Mouse (Mus musculus) cerebellum, adult 8-10 months (tissue): ENCODE measurements around the gene Gnai3.

Experiments
- DNase-seq: peaks from one replicate; pipeline ENCODE4 v3.0.0; 2022

Gene Gnai3

DNA sequence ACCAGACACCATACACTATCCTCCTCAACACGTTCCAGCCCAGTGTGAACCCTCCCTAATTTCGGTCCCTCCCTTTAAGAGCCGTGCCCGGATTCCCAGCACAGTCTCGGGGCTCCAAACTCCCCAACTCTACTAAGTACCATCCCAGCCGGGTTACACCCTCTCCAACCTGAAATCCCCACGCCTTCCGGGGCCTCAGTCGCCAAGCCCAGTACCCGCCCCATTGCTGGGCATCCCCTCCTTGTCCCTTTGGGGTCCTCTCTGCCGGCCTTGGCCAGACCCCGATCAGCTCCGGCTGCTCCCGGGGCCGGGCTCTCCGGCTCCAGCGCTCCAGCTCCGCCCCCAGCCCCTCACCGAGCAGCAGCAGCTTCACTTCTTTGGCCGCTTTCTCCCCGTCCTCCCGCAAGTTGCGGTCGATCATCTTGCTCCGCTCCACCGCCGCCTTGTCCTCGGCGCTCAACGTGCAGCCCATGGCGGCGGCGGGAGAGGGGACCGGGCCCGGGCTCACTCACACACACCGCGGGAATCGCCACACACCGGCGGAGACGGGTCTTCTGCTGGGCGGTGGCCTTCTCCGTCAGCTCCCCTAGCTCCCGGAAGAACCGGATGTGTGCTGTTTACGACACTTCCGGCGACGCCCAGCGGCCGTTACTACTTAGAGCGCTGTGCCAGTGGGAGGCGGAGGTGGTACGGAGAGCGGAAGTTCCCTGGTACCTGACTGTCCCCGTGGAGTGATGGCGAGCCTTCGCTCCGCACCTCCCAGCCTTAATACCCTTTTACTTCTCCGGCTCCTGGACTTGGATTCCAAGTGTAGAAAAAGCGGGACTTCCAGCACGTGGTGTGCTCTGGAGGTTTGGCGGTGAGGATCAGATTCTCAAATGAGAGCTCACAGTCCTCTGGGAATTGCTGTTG lies at the start of gene Gnai3:
Gnai3 (minus strand) TSS at position 613 of the 912 bp plus-strand sequence.
- peak; percentile 83 for DNase-seq

DNA sequence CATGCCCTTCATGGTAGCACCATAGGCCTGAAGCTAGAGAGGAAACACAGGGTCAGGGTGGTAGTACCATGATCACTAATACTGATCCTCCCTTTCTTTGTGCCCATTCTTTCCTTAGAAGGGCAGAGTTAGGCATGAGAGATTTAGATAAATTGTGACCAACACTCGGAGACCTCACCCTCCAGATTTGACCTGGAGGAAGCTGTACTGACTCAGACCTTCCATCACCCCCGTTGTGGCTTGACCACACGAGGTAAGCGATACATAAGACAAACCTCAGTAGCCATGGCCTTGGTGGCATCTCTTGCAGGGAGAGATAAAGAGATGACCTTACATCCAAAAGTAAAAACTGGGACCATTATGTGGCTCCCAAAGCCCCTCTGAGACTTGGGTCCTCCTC lies 49.3 kb upstream of the Gnai3 start:
- DNase-seq: no peak

DNA sequence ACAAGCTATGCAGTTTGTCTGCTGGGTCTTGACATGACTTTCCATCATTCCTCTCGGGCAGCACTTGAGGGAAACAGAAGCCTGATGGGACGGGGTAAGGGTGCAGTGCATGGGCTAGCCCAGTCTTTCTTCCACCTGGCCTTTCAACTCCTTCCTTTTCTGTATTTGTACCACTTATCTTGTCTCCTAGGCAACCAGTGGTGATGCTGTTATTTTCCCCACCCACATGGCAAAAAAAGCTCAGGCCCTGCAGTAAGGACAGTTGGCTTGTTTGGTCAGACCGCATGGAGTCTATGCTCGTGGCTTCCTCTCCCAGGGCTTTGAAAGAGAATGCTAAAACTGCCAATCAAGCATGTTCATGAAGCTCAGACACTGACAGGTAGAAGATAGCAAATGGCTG lies 47.7 kb upstream of the Gnai3 start:
- DNase-seq: no peak

DNA sequence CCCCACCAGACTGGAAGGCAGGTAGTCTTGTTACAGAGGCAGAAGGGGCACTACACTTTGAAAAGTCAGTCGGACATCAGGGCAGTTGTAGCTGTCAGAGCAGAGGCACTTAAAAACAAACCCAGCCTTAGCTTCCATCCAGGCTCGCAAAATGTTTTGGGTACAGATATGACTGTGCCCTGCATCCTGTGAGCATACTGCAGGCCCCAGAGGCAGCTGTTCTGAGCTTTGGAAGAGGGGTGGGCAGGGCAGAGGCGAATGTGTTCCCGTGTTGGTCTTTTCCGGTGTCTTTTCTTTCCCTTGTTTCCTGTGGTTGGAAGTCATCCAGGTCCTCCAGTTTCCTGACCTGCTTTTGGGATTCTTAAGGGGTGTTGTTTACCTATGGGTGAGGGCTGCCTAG lies 44.0 kb upstream of the Gnai3 start:
- DNase-seq: no peak

DNA sequence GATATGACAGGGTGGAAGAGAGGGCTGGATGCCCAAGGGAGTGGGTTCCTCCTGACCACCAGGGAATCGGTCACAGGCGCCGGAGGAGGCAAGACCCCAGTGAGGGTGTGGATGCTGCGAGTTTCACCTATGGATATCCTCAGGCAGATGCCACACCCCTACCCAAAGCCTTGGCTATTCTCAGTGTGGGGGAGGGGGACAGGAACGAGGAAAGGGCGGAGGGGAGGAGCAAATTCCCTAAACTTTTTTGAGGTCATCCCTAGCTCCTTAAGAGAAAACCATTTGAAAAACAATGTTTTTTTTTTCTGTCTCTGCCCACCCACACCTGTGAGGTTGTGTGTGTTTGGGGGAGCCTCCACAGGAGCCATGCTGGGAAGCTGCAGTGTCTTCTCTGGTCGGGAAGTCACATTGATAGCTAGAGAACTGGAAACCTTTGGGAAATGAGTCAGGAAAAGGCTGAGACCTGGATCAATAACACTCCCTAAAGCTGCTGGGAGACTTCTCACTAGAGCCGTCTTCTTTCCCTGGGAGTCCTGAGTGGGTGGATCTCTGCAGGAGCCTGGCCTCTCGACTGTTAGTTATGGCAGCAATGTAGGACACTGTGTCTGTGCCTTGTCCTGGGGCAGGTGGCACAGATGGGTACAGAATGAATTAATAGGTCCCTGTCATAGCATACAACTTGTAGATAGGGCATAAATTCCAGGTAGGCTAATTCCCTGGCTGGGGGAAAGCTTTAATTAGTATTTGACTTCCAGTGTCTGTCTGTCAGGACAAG lies 43.0 kb upstream of the Gnai3 start:
- DNase-seq: peak; percentile 22

DNA sequence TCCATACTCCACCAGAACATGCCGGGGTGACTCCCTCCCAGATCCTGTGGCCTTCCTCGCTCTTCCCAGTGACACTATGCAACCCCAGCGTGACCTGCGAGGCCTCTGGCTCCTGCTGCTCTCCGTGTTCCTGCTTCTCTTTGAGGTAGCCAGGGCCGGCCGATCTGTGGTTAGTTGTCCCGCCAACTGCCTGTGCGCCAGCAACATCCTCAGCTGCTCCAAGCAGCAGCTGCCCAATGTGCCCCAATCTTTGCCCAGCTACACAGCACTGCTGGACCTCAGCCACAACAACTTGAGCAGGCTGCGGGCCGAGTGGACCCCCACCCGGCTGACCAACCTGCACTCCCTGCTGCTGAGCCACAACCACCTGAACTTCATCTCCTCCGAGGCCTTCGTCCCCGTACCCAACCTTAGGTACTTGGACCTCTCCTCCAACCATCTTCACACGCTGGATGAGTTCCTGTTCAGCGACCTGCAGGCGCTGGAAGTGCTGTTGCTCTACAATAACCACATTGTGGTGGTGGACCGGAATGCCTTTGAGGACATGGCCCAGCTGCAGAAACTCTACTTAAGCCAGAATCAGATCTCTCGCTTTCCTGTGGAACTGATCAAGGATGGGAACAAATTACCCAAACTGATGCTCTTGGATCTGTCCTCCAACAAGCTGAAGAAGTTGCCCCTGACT lies 41.3 kb upstream of the Gnai3 start:
- no peak for DNase-seq

DNA sequence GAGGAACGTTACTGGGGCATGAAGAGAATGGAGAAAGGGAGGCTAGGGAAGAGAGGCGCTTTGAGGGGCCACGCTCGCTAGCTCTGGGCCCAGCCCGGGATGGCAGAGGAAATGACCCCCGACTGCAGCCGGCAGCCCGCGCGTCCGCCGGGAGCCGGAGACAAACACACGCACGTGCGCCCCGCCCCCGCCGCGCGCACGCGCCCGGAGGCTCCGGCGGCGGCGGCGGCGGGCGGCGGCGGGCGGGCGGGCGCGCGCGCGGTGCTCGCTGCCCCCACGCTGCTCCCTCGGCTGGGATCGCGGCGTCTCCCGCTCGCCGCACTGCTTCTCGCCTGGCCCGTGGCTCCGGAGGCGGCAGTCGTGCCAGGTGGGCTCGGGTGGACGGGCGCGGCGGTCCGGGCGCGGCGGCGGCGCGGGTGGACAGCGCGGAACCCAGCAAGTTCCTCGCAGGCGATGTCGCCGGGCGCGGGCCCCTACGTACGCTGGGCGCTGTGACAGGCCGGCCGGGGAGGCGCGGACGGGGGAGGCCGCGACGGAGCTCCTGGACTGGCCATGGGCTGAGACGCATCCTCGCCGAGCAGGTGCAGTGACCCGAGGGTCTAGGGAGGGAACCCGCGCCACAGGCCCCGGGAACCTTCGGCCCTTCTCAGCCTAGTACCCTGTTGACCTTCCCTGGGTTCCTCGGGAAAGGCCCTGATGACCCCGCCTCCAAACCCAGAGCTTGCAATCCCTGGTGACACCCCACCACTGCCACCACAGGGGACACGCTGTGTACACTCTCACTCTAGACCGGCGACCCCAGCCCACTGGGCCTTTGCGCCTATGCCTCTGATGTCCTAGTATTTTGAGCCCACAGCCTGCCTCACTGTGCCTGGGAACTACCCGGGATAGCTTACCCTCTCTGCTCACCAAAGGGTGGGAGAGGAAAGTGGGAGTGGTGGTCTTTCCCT lies 40.4 kb upstream of the Gnai3 start, which contains the start of gene Amigo1:
Amigo1 (plus strand) TSS at position 238 of the 950 bp plus-strand sequence.
- DNase-seq: peak; percentile 66

DNA sequence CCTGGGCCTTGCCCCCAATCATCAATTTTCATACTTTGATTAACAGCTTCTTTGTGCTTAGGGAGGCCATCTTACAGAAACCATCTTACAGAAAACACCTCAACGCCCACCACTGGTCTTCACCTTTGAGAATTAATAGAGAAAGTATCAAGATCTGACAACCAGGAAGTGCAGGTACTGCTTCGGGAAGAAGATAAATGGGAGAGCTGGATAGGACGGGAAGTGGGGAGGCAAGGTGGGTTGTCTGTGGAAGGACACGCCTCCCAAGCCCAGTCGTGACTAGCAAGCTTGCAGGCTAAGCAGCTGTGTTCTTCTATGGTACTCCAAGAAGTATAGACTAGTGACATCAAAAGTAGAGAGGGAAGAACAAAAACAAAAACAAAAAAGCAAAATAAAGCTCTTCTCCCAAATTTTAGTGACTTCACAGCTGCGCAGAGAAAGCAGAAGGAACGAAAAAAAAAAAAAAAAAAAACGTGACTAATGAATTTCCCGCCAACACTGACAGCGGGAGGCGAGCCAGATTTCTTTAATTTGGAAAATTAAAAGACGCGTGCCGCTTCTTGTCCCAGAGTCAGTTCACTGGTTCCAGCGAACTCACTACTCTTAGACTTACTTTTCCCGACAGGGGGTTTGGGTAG lies 39.6 kb upstream of the Gnai3 start:
- DNase-seq: no peak

DNA sequence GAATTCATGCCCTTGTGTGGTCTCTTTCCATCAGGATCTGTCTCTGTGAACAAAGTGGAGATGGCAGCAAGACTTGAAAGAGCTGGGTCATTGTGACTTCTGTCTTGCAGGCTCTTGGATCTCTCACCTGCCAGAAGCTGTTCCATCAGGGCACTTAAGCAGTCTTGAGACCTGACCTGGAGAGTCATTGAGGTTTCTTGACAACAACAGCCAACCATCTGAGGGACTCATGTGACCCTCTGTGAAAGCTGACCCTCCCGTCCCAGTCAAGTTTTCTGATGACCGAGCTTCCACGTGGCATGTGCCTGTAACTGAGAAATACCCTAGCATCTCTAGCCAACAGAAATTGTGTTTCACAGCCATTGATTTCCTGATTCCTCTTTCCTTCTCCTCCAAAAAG lies 38.8 kb upstream of the Gnai3 start:
- DNase-seq: no peak

DNA sequence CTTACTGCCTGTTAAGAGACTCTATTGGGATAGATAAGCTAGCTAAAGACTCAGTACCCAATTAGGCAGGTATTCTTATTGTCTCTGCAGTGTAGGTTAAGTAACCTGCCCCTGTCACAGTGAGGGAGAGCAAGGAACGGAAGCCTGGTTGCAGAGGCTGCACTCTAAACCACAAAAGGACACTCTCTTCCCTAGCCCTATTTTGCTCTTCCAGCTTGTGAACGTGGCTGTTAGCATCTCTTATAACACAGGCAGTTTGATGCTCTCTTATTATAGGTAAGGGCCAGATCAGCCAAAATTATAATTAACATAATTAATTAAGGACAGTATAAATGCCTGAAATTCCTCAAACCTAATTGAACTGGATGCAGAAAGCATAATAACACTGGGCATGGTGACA lies 34.6 kb upstream of the Gnai3 start:
- no peak for DNase-seq

DNA sequence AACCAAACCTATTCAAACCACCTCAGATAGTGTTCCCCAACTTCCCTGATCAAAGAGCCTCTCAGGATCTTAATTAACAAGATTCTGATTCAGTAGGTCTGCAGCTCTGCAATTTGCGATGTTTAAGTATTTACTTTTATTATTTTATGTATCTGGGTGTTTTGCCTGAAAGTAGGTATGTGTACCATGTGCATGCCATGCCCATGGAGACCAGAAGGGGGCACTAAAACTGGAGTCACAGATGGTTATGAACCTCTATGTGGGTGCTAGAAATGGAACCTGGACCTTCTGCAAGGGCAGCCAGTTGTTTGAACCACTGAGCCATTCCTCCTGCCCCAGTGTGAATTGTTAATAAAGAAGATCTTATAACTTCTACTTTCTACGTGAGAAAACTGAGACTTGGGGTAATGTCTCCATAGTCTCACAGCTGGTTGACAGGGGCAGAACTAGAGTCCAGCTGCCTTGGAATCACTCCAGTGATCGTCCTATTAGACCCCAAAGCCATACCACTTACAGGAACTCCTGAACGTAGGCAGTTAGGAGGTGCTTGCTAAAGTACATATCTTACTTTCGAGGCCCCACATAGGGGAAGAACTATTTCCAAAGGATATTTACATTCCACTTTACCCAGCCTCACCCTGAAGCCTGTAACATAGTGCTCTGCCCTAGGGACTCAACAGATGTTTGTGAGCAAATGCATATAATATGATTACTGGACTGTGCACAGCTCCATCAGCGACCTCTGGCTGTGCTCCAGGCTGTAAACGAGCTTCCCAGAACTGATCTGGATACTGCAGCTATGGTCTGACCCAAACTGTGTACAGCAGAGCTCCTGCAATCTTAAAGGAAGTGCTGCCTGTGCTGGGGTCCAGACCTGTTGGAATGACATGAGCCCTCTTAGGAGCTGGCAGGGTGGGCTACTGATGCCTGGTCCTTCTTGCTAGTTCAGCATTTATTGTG lies 33.1 kb upstream of the Gnai3 start:
- no peak for DNase-seq

DNA sequence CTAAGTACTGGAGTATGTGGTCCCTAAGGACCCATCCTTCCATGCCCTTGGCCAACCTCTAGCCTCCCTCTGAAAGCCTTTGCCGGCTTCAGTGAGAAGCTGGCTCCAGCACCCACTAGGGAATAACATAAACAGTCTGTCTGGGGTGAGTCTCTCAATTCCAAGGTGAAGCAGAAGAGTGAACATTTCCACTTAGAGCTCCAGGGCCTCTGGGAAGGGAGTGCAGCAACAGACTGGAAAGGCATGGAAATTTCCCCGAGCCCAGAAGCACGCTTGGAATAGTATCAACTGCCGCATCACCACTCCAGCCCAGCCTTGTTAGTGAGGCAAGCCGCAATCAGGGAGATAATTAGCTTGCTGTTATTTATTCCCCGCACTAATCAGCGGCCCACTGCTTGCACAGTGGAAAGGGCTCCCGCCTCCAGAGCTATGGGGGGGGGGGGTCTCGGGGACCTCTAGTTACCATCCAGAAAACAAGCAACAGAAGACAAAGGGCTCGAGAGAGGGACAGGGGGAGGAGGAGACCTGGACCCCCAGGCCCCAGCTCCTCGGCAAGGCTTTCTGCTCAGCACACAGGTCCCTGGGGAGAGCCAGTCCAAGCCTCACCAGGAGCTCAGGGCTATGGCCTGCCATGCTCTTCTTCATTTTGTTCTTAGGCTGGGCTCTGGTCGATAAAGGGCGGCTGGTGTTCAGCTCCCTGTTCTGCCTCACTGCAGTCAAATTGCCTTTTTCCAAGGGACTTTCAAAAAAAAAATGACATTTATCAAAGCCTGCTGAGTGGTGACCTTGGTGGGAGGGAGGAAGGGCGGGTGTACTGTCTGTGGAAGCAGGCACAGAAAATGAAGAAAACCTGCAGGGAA lies 29.0 kb upstream of the Gnai3 start:
- DNase-seq: no peak

DNA sequence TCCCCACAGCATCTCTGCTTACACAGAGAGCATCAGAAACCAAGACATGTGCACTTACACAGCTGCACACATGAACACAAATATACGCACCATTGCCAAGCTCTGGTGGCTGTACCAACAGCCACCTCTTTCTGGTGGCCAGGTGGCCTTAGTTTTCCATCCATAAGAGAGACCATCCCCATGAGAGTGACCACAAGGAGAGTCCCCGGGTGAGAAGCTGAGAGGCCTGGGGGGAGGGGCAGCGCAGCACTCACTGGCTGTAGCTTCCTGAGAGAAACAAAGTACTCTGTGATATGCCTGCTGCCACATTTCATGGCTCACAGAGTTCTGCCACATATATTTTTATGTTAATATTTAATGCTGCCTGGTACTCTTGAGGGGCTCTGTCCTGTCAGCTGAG lies 23.3 kb upstream of the Gnai3 start:
- DNase-seq: no peak

DNA sequence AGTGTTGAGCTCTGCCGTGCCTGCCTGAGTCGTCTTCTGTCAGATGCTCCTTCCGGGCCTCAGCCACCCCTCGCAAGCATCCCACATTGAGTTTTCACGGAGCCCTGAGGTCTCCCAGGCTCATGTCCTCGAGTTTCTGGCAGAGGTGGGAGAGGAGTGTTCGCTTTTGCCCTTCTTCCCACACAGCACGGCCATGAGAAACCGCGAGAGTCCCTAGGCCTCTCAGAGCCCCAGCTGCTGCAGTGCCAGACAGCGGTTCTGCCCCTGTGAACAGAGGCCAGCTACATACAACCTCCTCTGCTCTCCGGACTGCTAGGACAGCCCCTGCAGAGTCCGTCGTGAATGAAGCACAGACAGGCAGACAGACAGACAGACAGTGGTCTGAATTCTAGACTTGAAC lies 21.6 kb upstream of the Gnai3 start:
- no peak for DNase-seq

DNA sequence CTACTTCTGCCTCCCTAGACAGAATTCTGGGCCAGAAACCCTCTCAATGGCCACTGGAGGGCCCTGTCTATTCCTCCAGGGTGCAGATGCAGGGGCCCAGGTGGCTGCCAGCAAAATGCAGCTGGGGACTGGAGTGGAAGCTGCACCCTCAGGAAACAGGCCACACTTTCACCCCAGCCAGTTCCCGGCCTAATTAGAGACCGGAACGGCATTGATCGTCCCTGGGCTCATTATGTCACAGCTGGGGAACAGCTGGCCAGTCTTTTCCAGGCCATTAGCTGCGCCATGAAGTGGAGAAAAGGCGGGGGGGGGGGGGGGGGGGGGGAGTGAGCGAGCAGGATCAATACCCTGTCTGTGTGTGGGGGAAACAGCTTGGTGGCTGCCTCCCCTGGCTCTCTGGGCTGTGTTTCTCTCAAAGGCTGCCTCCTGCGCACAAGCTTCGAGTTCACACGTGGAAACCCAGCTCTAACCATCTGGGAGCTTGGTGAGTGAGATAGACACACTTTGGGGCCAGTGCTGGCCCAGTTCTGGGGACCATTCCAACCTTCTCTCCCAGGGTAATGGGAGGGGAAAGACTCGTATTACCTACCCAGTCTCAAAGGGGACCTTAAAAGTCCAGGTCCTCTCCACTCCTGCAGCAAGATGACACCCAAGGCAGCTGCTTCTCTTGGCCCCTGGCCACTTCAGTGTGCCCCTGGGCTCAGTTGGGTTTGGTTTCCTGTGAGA lies 20.7 kb upstream of the Gnai3 start:
- DNase-seq: no peak

DNA sequence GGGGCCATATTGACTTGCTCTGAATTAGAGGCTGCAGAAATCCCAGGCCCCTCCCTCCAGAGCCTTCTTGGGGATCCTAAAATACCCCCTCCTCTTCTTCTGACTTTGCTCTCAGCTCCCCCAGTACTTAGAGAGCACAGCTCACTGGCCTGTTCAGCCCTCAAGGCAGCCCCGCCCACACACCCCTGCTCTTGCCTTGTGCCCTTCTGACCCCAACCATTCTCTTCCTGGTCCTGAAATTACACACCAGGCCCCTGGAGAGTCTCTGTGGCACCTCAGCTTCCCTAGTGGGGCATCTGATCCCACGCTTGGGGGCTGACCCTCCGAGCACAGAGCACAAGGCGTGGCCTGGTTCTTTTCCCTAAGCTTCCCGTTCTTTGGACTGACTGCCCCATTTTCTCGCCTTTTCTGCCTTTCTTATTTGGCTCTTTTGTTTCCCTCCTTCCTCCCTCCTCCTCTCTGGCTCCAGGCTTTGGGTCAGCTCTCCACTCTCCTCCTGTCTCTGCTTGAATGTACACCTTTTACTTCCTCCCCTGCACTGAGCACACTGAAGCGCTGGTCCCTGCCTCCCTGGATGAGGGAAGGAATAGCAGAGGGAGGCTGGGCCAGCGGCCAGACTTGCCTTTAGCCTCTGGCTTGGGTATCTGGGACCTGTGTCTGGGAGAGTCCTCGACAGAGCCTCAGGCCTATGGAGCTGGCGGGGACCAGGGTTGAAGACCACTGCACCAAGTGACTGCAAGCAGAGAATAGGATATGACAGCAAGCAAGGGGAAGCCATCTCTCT lies 19.8 kb upstream of the Gnai3 start:
- no peak for DNase-seq

DNA sequence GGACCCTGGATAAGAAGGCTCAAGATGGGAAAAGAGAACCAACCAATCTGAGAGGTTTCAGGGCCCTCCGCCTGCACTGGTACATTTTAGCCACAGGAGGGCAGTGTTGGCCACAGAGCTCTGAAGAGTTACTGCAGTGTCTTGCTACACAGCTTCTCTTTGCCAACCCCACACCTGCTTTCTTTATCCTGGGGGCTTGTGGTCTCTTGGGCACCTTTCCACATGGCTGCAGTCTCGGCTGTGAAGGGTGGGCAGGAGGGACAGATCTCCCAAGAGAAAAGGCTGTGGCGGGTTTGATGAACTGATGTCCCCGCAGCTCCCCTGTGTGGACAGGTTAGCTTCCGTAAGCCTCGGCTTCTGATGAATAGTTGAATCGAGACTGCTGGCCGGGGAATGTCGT lies 18.9 kb upstream of the Gnai3 start:
- peak; percentile 89 for DNase-seq

DNA sequence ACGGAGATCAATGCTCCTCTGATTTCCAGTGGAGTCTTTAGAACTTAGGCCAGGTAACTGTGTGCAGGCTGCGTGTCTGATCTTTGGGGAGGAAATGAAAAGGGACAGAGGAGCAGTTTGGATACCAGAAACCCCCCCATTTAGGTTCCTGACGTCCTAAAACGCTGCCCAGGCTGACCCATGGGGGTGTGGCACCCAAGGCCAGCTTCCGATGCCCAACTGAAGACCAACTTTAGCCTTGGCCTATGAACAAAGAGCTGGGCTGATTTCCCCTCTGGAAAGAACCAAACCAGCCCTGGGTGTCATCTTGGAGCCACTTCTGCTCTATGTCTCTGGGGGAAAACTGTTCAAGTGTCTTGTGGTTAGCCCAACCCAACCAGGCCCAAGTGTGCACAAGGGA lies 18.1 kb upstream of the Gnai3 start:
- DNase-seq: no peak
